Mouse (Mus musculus): ENCODE data around the gene Kcnh8.

DNA sequence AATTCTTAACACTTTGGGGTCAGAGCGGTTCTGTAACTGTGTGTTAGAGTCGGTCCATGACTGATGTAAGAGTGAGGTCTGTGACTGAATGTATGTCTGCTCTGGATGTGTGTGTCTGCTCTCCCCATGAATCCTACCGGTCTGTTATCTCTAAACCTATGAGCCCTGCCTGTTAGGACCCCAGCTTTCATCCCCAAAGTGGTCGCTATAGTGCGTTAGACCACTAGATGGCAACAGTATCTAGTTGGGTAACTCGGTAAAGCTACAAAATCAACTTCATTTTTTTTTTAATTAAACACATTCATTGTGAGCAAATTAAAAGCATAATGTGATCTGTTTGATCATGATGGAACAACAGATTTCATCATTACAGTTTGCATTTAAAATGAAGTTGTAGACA lies 202.0 kb downstream of the Kcnh8 start:
- TF ChIP-seq GATA1 (IDR thresholded peaks at IDR 0.05; ENCODE audit: borderline replicate concordance, low read length) (no peak), FLI1 (IDR thresholded peaks at IDR 0.05; ENCODE audit: low read length) (no peak)
